Mouse (Mus musculus): ENCODE results near the gene Plekhg4. TPM values are rescaled to one million over a fixed set of nuclear protein-coding genes. Genes with fewer than 3 reads are reported as not detected.

The Plekhg4 gene
- polyA plus RNA-seq, 1 experiment, result 1.5 TPM

GRCm38 (mm10) chr8:105342768-105343167 lies 30.3 kb upstream of the Plekhg4 start:
- 91% methylated on average over 4 of the region's 4 CpGs for WGBS
- Histone ChIP-seq H3K4me3 (ENCODE audit: control insufficient read depth, insufficient read depth, low read length) (no peak overlapping the region), H3K4me1 (replicated peaks; ENCODE audit: control insufficient read depth, insufficient read depth, low read length) (peaks cover 14% of the 10 kb centered on the region)

GRCm38 (mm10) chr8:105343791-105344574 lies 29.1 kb upstream of the Plekhg4 start:
- no peak for DNase-seq
- Histone ChIP-seq H3K36me3 (ENCODE audit: control insufficient read depth, insufficient read depth, low read length) (no peaks in the 10 kb centered on the region), H3K4me3 (ENCODE audit: control insufficient read depth, insufficient read depth, low read length) (no peak overlapping the region)

More at GRCm38 (mm10) chr8:105342768-105343167, 30.3 kb upstream of the Plekhg4 start:
- H3K27ac ChIP-seq (ENCODE audit: control insufficient read depth, insufficient read depth, low read length), result no peak overlapping the region
- no peaks in the 10 kb centered on the region for H3K27me3 ChIP-seq (ENCODE audit: control insufficient read depth, insufficient read depth, low read length)
- DNase-seq, result no peak
- no peaks in the 10 kb centered on the region for H3K36me3 ChIP-seq (ENCODE audit: control insufficient read depth, insufficient read depth, low read length)
- TF ChIP-seq POLR2A (IDR thresholded peaks at IDR 0.05; ENCODE audit: control insufficient read depth, extremely low read depth, insufficient read depth, low read length, poor library complexity), result no peak
- no peak for TF ChIP-seq CTCF (IDR thresholded peaks at IDR 0.05; ENCODE audit: borderline replicate concordance, control insufficient read depth, extremely low read depth, insufficient read depth, low read length, poor library complexity)

DNA sequence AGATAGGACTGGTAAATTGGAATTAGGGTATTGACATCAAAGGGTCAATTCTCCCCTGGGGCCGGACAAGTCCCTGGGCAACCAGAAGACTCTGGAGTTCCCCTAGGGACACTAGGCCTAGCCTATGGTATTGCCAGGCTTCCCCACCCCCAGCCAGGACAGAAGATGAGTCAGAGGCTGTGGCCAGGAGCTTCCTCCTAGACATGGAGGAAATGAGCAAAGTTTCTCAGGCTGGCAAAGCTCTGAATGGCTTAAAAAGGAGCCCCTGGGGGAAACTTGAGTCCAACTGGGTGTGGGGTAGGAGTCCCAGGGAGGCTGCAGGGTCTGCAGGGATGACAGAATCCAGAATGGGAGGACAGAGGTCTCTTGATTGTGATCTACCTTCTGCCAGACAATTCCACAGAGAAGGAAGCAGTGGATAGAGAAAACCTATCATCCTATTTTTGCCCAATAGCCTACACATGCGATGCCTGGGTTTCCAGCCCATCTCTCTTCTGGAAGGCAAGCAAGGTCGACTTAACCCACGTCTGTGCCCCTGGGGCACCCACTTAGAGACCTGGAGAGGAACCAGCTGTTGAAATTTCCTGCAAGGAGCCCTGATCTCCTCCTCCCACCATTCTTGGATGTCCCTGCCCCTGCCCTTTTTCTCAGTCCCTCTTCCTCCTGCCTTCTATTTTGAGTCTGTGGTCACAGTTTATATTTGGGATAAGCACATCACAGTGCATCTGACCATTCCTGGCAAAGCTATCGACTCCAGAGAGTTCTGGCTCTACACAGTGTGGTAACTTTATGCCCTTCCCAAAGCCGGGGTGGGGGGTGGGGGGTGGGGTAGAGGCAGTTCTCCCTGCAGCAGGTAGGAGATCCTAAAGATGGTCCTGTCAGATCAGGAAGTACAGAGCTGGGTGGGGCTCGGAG lies 27.8 kb upstream of the Plekhg4 start:
- H3K4me1 ChIP-seq (replicated peaks; ENCODE audit: control insufficient read depth, insufficient read depth, low read length), result peaks cover 26% of the 10 kb centered on the region
- H3K27ac ChIP-seq (ENCODE audit: control insufficient read depth, insufficient read depth, low read length), result no peak overlapping the region
- TF ChIP-seq CTCF (IDR thresholded peaks at IDR 0.05; ENCODE audit: borderline replicate concordance, control insufficient read depth, extremely low read depth, insufficient read depth, low read length, poor library complexity), result no peak
- no peak for TF ChIP-seq POLR2A (IDR thresholded peaks at IDR 0.05; ENCODE audit: control insufficient read depth, extremely low read depth, insufficient read depth, low read length, poor library complexity)
- H3K27me3 ChIP-seq (ENCODE audit: control insufficient read depth, insufficient read depth, low read length), result no peaks in the 10 kb centered on the region; the same call in 1 of the 2 replicates
- DNase-seq, result no peak
- H3K4me3 ChIP-seq (ENCODE audit: control insufficient read depth, insufficient read depth, low read length), result no peak overlapping the region
- no peaks in the 10 kb centered on the region for H3K36me3 ChIP-seq (ENCODE audit: control insufficient read depth, insufficient read depth, low read length)
- WGBS, result 58% methylated on average over 7 of the region's 7 CpGs

More at GRCm38 (mm10) chr8:105343791-105344574, 29.1 kb upstream of the Plekhg4 start:
- peaks cover 20% of the 10 kb centered on the region for H3K4me1 ChIP-seq (replicated peaks; ENCODE audit: control insufficient read depth, insufficient read depth, low read length)
- WGBS, result 95% methylated on average over 8 of the region's 8 CpGs
- TF ChIP-seq POLR2A (IDR thresholded peaks at IDR 0.05; ENCODE audit: control insufficient read depth, extremely low read depth, insufficient read depth, low read length, poor library complexity), result no peak
- no peak for TF ChIP-seq CTCF (IDR thresholded peaks at IDR 0.05; ENCODE audit: borderline replicate concordance, control insufficient read depth, extremely low read depth, insufficient read depth, low read length, poor library complexity)
- no peaks in the 10 kb centered on the region; the same call in 1 of the 2 replicates for H3K27me3 ChIP-seq (ENCODE audit: control insufficient read depth, insufficient read depth, low read length)
- no peak overlapping the region for H3K27ac ChIP-seq (ENCODE audit: control insufficient read depth, insufficient read depth, low read length)

DNA sequence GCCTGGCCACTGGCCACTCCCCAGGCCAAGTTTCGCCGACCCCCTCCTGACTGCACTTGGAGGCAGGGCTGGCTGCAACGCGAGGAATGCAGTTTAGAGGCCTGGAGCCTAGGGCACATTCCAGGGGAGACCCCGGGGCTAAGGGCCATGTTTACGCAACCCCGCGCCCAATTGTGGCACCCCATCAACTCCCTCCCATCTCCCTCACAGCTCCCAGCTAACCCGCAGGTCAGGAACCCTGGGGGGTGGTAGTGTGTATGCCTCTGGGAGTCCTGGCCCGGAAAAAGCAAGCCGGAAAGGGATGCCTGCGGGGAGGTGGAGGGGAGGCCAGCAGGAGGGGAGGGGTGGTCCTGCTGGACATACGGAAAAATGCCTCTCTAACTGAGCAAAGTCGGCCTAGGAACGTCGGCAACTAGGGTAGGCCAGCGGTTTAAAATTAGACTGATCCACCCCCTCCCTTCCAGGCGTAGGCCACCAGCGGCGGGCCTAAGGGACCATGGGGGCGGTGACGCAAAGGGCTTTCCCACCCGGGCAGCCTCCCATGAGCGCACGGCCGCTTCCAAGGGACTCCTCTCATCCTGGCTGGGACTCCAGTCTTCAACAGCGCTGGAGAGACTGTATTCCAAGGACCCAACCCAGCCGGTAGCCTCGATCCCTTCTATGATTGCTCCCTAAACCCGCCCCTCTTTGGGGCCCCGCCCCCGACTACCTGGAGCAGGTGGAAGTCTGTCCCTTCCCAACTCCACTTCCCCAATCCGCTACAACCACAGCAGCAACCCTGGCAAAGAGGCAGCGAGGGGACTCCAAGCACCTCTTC lies 26.3 kb upstream of the Plekhg4 start:
- no peak for TF ChIP-seq POLR2A (IDR thresholded peaks at IDR 0.05; ENCODE audit: control insufficient read depth, extremely low read depth, insufficient read depth, low read length, poor library complexity)
- TF ChIP-seq CTCF (IDR thresholded peaks at IDR 0.05; ENCODE audit: borderline replicate concordance, control insufficient read depth, extremely low read depth, insufficient read depth, low read length, poor library complexity), result no peak
- 16% methylated on average over 34 of the region's 34 CpGs for WGBS
- peaks cover 26% of the 10 kb centered on the region for H3K4me1 ChIP-seq (replicated peaks; ENCODE audit: control insufficient read depth, insufficient read depth, low read length)
- DNase-seq, result peak; percentile 35
- no peaks in the 10 kb centered on the region for H3K36me3 ChIP-seq (ENCODE audit: control insufficient read depth, insufficient read depth, low read length)
- H3K4me3 ChIP-seq (ENCODE audit: control insufficient read depth, insufficient read depth, low read length), result peak overlapping the region; percentile 61
- no peaks in the 10 kb centered on the region; the same call in 1 of the 2 replicates for H3K27me3 ChIP-seq (ENCODE audit: control insufficient read depth, insufficient read depth, low read length)
- no peak overlapping the region for H3K27ac ChIP-seq (ENCODE audit: control insufficient read depth, insufficient read depth, low read length)

DNA sequence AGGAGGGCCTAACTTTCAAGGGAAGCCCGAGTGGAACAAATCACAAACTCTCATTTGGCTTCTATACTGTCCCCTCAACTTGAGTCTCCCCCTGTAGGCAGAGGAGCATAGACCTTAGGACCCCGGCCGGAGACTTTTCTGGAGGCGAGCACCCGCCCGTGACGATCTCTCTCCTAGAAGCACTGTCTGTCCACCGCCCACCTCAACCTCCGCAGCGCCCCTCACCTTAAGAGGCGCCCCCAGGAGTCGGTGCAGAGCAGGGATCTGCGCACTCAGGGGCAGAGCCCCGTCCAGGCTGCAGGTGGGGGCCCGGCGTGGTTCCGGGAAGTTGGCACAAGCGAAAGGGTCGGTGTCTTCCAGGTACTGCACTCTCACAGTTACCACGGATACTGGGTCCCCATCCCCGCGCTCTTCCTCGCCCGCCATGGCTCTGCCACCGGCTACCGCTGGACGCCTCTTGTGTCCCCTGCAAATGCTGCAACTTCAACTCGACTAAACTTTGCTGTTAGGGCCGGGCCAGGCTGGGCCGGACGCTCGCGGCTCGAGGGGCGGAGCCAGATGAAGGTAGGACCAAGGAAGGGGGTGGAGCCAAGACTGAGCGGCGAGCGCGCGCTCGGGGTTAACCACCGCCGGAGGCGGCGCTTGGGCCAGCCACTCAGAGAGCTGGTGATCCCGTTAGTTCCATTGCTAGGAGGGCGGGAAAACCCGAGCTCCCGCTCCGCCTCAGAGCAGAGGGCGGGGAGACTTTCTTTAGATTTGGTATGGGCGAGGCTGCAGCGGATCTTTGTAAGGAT lies 25.4 kb upstream of the Plekhg4 start, which contains the start of gene Fhod1:
Fhod1 (minus strand) TSS at position 526 of the 794 bp plus-strand sequence.
- DNase-seq, result peak; percentile 89
- peak within 1 kb of the TSS; percentile 61 for H3K4me3 ChIP-seq (ENCODE audit: control insufficient read depth, insufficient read depth, low read length)
- under 1% methylated on average over 53 of the region's 53 CpGs for WGBS
- H3K27me3 ChIP-seq (ENCODE audit: control insufficient read depth, insufficient read depth, low read length), result no peaks in the 10 kb centered on the region; the same call in 1 of the 2 replicates
- H3K4me1 ChIP-seq (replicated peaks; ENCODE audit: control insufficient read depth, insufficient read depth, low read length), result peaks cover 26% of the 10 kb centered on the region
- peak; percentile 18; the same call in 1 of the 2 replicates for TF ChIP-seq CTCF (IDR thresholded peaks at IDR 0.05; ENCODE audit: borderline replicate concordance, control insufficient read depth, extremely low read depth, insufficient read depth, low read length, poor library complexity)
- no peak for TF ChIP-seq POLR2A (IDR thresholded peaks at IDR 0.05; ENCODE audit: control insufficient read depth, extremely low read depth, insufficient read depth, low read length, poor library complexity)
- no peaks in the 10 kb centered on the region for H3K36me3 ChIP-seq (ENCODE audit: control insufficient read depth, insufficient read depth, low read length)
- no peak within 1 kb of the TSS for H3K27ac ChIP-seq (ENCODE audit: control insufficient read depth, insufficient read depth, low read length)
